ENCODE assay signal across 8 mouse cellular contexts in the genomic region with DNA sequence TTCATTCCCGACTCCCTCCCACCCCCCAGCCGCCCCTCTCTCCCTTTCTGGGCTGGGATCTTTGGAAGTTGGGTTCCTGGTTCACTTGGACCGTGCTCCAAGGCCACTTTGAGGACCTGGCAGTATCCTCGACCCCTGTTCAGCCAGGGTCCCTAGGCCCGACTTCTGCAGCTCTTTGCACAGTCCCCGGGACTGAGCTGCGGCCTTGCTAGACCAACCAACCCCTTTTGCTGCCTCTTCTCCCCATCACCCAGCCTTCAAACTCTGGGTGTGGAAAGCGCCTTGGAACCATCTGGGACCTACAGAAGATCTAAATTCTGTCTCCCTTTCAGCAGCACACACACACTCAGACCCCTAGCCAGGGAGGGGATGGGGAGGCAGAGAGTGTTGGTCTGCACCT. TPM values are rescaled to one million over a fixed set of nuclear protein-coding genes. Genes with fewer than 3 reads are reported as not detected.
DNase-seq lines count a peak whose midpoint lies in the region; ATAC-seq and TF ChIP-seq lines count a peak whose summit lies in the region.

No protein-coding gene starts in this region.

- ATAC-seq in limb, embryonic 15.5 days (ENCODE audit: insufficient number of reproducible peaks, low FRiP score, low TSS enrichment, low read depth): peak; percentile 20
- peak; percentile 15; the same call in 1 of the 2 replicates for ATAC-seq in stomach, postnatal 0 days (ENCODE audit: low FRiP score, low TSS enrichment)
- no peak for ATAC-seq in inflammation-experienced regulatory T-cells, adult 6 months

- intact Hi-C loops in heart, adult 2 months (cut with DNase I): loop anchor here (2.0 kb wide), 1 partner anchor 14 kb away; the partner anchor contains the start of gene Rps6kb2

- no peak for TF ChIP-seq POLR2A in heart, adult 2 months (IDR thresholded peaks at IDR 0.05; ENCODE audit: insufficient read depth, low read depth, low read length)

- peak overlapping the region; percentile 75 for H3K4me3 ChIP-seq in heart, adult 2 months
- peak overlapping the region; percentile 92 for H3K4me3 ChIP-seq in limb, embryonic 15.5 days
- H3K4me3 ChIP-seq in stomach, postnatal 0 days (ENCODE audit: low read depth, low read length): peak overlapping the region; percentile 91

- no peaks in the 10 kb centered on the region for H3K9me3 ChIP-seq in limb, embryonic 15.5 days
- H3K9me3 ChIP-seq in stomach, postnatal 0 days (ENCODE audit: control insufficient read depth, low read length): no peaks in the 10 kb centered on the region

- no peaks in the 10 kb centered on the region for H3K36me3 ChIP-seq in heart, adult 2 months (ENCODE audit: control insufficient read depth, insufficient read depth, low read length)
- H3K36me3 ChIP-seq in limb, embryonic 15.5 days: peaks cover 38% of the 10 kb centered on the region
- H3K36me3 ChIP-seq in stomach, postnatal 0 days (ENCODE audit: control insufficient read depth, insufficient read depth, low read length): peaks cover 11% of the 10 kb centered on the region; the same call in 1 of the 2 replicates

- no peak for DNase-seq in heart, adult 2 months
- no peak for DNase-seq in heart, adult 11 months
- peak; percentile 43 for DNase-seq in thymus, postnatal 25 days
- DNase-seq in thymus, postnatal 36 days: no peak
- DNase-seq in stomach, postnatal 0 days (ENCODE audit: low spot score): no peak
- DNase-seq in frontal cortex, adult 2 months (ENCODE audit: extremely low spot score in 1 of 2, low spot score in 1 of 2): no peak

- no peak for TF ChIP-seq CTCF in heart, adult 2 months (IDR thresholded peaks at IDR 0.05)
- no peak for TF ChIP-seq CTCF in stomach, postnatal 0 days (IDR thresholded peaks at IDR 0.05; ENCODE audit: low read depth)

- no peaks in the 10 kb centered on the region for H3K27me3 ChIP-seq in heart, adult 2 months (ENCODE audit: control insufficient read depth, insufficient read depth, low read length)
- no peaks in the 10 kb centered on the region for H3K27me3 ChIP-seq in limb, embryonic 15.5 days
- no peaks in the 10 kb centered on the region for H3K27me3 ChIP-seq in stomach, postnatal 0 days (ENCODE audit: control insufficient read depth, insufficient read depth, low read length)

- H3K4me1 ChIP-seq in heart, adult 2 months (ENCODE audit: control insufficient read depth, insufficient read depth, low read length): peaks cover 10% of the 10 kb centered on the region
- peaks cover 22% of the 10 kb centered on the region for H3K4me1 ChIP-seq in limb, embryonic 15.5 days
- no peaks in the 10 kb centered on the region for H3K4me1 ChIP-seq in stomach, postnatal 0 days (replicated peaks; ENCODE audit: control insufficient read depth, insufficient read depth)

- no peak for TF ChIP-seq EP300 in heart, adult 2 months (IDR thresholded peaks at IDR 0.05; ENCODE audit: insufficient read depth, low read depth, low read length)
- TF ChIP-seq EP300 in stomach, postnatal 0 days (optimal IDR thresholded peaks at IDR 0.05): no peak

- WGBS in heart, adult 2 months: 1% methylated on average over 8 of the region's 8 CpGs
- WGBS in limb, embryonic 15.5 days: 2% methylated on average over 8 of the region's 8 CpGs
- 2% methylated on average over 7 of the region's 8 CpGs for WGBS in stomach, postnatal 0 days

- H3K27ac ChIP-seq in heart, adult 2 months: peak overlapping the region; percentile 97
- peak overlapping the region; percentile 81 for H3K27ac ChIP-seq in limb, embryonic 15.5 days
- H3K27ac ChIP-seq in stomach, postnatal 0 days (replicated peaks): peak overlapping the region; percentile 89

- H3K79me2 ChIP-seq in heart, adult 2 months (replicated peaks; ENCODE audit: control insufficient read depth, insufficient read depth, low read length): no peaks in the 10 kb centered on the region

- H3K4me2 ChIP-seq in limb, embryonic 15.5 days: peak overlapping the region; percentile 81
- peak overlapping the region; percentile 69 for H3K4me2 ChIP-seq in stomach, postnatal 0 days (replicated peaks; ENCODE audit: low read depth)

- H3K9ac ChIP-seq in heart, adult 2 months (ENCODE audit: low read depth, low read length): peak overlapping the region; percentile 91
- peak overlapping the region; percentile 90 for H3K9ac ChIP-seq in limb, embryonic 15.5 days
- H3K9ac ChIP-seq in stomach, postnatal 0 days (ENCODE audit: low read length): peak overlapping the region; percentile 95

RNA-seq across cellular contexts. Expression of gene Coro1b, which starts 0.4 kb away (rescaled TPM):
- 10 to 100 TPM; 43.9 to 45.1 TPM for total RNA-seq in heart, adult 2 months (2021)
- 83.3 and 95.0 TPM in 2 replicates for polyA plus RNA-seq in heart, adult 2 months (2012; rRNA removed)
- 169 and 170 TPM in 2 replicates for polyA plus RNA-seq in limb, embryonic 15.5 days (2015; fragmentation: Nextera tagmentation; extraction: Ambion mirVana)
- polyA plus RNA-seq in stomach, postnatal 0 days (2015; fragmentation: Nextera tagmentation; extraction: Ambion mirVana): 127 and 133 TPM in 2 replicates
- 183 and 225 TPM in 2 replicates for polyA plus RNA-seq in frontal cortex, adult 2 months (2012; rRNA removed)
- 100 to 1,000 TPM; 228 to 269 (median 241) TPM for polyA plus RNA-seq in inflammation-experienced regulatory T-cells, adult 6 months (2017; shearing (Covaris generic))

RNA-seq across cellular contexts. Expression of gene Ptprcap, which starts 4.6 kb away (rescaled TPM):
- total RNA-seq in heart, adult 2 months (2021): 1 to 10 TPM; 1.1 to 1.7 TPM
- polyA plus RNA-seq in heart, adult 2 months (2012; rRNA removed): 2.2 and 6.4 TPM in 2 replicates
- 7.4 and 9.5 TPM in 2 replicates for polyA plus RNA-seq in limb, embryonic 15.5 days (2015; fragmentation: Nextera tagmentation; extraction: Ambion mirVana)
- 1.1 and 1.3 TPM in 2 replicates for polyA plus RNA-seq in stomach, postnatal 0 days (2015; fragmentation: Nextera tagmentation; extraction: Ambion mirVana)
- polyA plus RNA-seq in frontal cortex, adult 2 months (2012; rRNA removed): 1.9 and 2.3 TPM in 2 replicates
- polyA plus RNA-seq in inflammation-experienced regulatory T-cells, adult 6 months (2017; shearing (Covaris generic)): 100 to 1,000 TPM; 802 to 889 (median 855) TPM

RNA-seq across cellular contexts. Expression of gene Cabp4, which starts 5.0 kb away (rescaled TPM):
- total RNA-seq in heart, adult 2 months (2021): not detected
- 0.21 TPM in 1 of 2 replicates, not detected in the other for polyA plus RNA-seq in heart, adult 2 months (2012; rRNA removed)
- 0.05 and 0.06 TPM in 2 replicates for polyA plus RNA-seq in limb, embryonic 15.5 days (2015; fragmentation: Nextera tagmentation; extraction: Ambion mirVana)
- 0.05 TPM in 1 of 2 replicates, not detected in the other for polyA plus RNA-seq in stomach, postnatal 0 days (2015; fragmentation: Nextera tagmentation; extraction: Ambion mirVana)
- polyA plus RNA-seq in frontal cortex, adult 2 months (2012; rRNA removed): 0.12 and 0.17 TPM in 2 replicates
- 1 to 10 TPM in 1 of 3 experiments, under 1 TPM in 2; 0.91 to 1.1 (median 0.97) TPM for polyA plus RNA-seq in inflammation-experienced regulatory T-cells, adult 6 months (2017; shearing (Covaris generic))

RNA-seq across cellular contexts. Expression of gene Gpr152, which starts 9.2 kb away (rescaled TPM):
- under 1 TPM in 1 of 2 experiments, not detected in 1; 0.05 TPM for total RNA-seq in heart, adult 2 months (2021)
- polyA plus RNA-seq in heart, adult 2 months (2012; rRNA removed): 0.12 TPM in 2 replicates
- polyA plus RNA-seq in limb, embryonic 15.5 days (2015; fragmentation: Nextera tagmentation; extraction: Ambion mirVana): not detected in 2 replicates
- 0.02 TPM in 1 of 2 replicates, not detected in the other for polyA plus RNA-seq in stomach, postnatal 0 days (2015; fragmentation: Nextera tagmentation; extraction: Ambion mirVana)
- polyA plus RNA-seq in frontal cortex, adult 2 months (2012; rRNA removed): 0.06 and 0.11 TPM in 2 replicates
- polyA plus RNA-seq in inflammation-experienced regulatory T-cells, adult 6 months (2017; shearing (Covaris generic)): under 1 TPM in 1 of 3 experiments, not detected in 2; 0.22 TPM

RNA-seq across cellular contexts. Expression of gene Rps6kb2, which starts 14.3 kb away (rescaled TPM):
- total RNA-seq in heart, adult 2 months (2021): 10 to 100 TPM; 14.7 to 18.2 TPM
- 29.5 and 32.9 TPM in 2 replicates for polyA plus RNA-seq in heart, adult 2 months (2012; rRNA removed)
- polyA plus RNA-seq in limb, embryonic 15.5 days (2015; fragmentation: Nextera tagmentation; extraction: Ambion mirVana): 68.8 and 79.3 TPM in 2 replicates
- 41.1 and 49.3 TPM in 2 replicates for polyA plus RNA-seq in stomach, postnatal 0 days (2015; fragmentation: Nextera tagmentation; extraction: Ambion mirVana)
- 82.4 and 85.6 TPM in 2 replicates for polyA plus RNA-seq in frontal cortex, adult 2 months (2012; rRNA removed)
- 10 to 100 TPM; 26.3 to 35.3 (median 30.1) TPM for polyA plus RNA-seq in inflammation-experienced regulatory T-cells, adult 6 months (2017; shearing (Covaris generic))

Comparison
In these comparisons a context has a peak if more than half of its experiments do, and no peak if none do; other contexts are left out.
1. RNA of gene Ptprcap, which starts 4.6 kb away (polyA plus RNA-seq): 802 to 889 TPM in inflammation-experienced regulatory T-cells, adult 6 months; 7.4 to 9.5 TPM in limb, embryonic 15.5 days, 2.2 to 6.4 TPM in heart, adult 2 months, 1.9 to 2.3 TPM in frontal cortex, adult 2 months and 1.1 to 1.3 TPM in stomach, postnatal 0 days; every median in the first group is over 10 times any median in the second.
2. Peak in every context shown above with its lines, with median percentiles within 50 percentile points of each other: H3K27ac ChIP-seq, H3K4me3 ChIP-seq and H3K9ac ChIP-seq.